ENCODE assay signal across 9 mouse cellular contexts in genomic region chr11:18753856-18754255, GRCm38 (mm10).
DNase-seq lines count a peak whose midpoint lies in the region; ATAC-seq and TF ChIP-seq lines count a peak whose summit lies in the region.
"Had no signal": no experiment of that assay in that cellular context is flagged by ENCODE, and none has a peak within 500 bp of the region (broad histone marks: within the 10 kb centered on the region; RNA-seq: fewer than 3 reads in every experiment).

No protein-coding gene starts in this region.

- H3K4me2 ChIP-seq in heart, embryonic 14.5 days (ENCODE audit: low read length): peak overlapping the region; percentile 22; the same call in 1 of the 2 replicates
- H3K4me2 ChIP-seq in liver, postnatal 0 days (ENCODE audit: low read depth, low read length): no peak overlapping the region

- H3K4me1 ChIP-seq in heart, embryonic 14.5 days (ENCODE audit: control insufficient read depth in 2 of 2, insufficient read depth in 2 of 2, low read length in 2 of 2): peaks cover 2 to 6% of the 10 kb centered on the region in 2 experiments; a peak in 2 of 4 replicates
- H3K4me1 ChIP-seq in liver, postnatal 0 days (ENCODE audit: insufficient read depth): no peaks in the 10 kb centered on the region

- TF ChIP-seq EP300 in liver, postnatal 0 days (IDR thresholded peaks at IDR 0.05; ENCODE audit: low read depth): peak; percentile 35; the same call in 1 of the 2 replicates

- H3K27ac ChIP-seq in heart, embryonic 14.5 days (replicated peaks in 1 of 2; ENCODE audit: control insufficient read depth in 1 of 2, insufficient read depth in 1 of 2, low read depth in 2 of 2, low read length in 2 of 2): no peak overlapping the region
- H3K27ac ChIP-seq in liver, postnatal 0 days (ENCODE audit: low read depth): no peak overlapping the region

- WGBS in heart, embryonic 14.5 days: 19% methylated on average over 9 of the region's 9 CpGs
- 23% methylated on average over 9 of the region's 9 CpGs for WGBS in liver, postnatal 0 days (ENCODE audit: insufficient replicate concordance)

- no peak for ATAC-seq in heart, embryonic 14.5 days (ENCODE audit: insufficient number of reproducible peaks, insufficient read depth, low FRiP score, low read depth)
- peak; percentile 88 for ATAC-seq in granulocyte monocyte progenitor cell, adult 5-6 weeks (replicated peaks; ENCODE audit: poor library complexity, severe bottlenecking)
- ATAC-seq in liver, postnatal 0 days: no peak
- ATAC-seq in CD4-positive, CD25-positive, alpha-beta regulatory T cell, adult 4 months: no peak

- H3K27me3 ChIP-seq in heart, embryonic 14.5 days (ENCODE audit: control insufficient read depth, insufficient read depth, low read length): no peaks in the 10 kb centered on the region
- no peaks in the 10 kb centered on the region for H3K27me3 ChIP-seq in liver, postnatal 0 days (ENCODE audit: insufficient read depth, low read length)

- intact Hi-C loops in heart, postnatal 10 days (cut with DNase I): no loop called here

- no peak for DNase-seq in heart, postnatal 10 days
- peak; percentile 3 for DNase-seq in c-Kit-positive CD71-negative TER-119-negative erythroid progenitor cells, embryonic 14.5 days (ENCODE audit: low read depth)
- DNase-seq in liver, postnatal 0 days: no peak
- no peak for DNase-seq in layer of hippocampus, postnatal 36 days
- DNase-seq in right cerebral cortex, postnatal 36 days (ENCODE audit: low spot score in 2 of 2): no peak
- DNase-seq: right cerebral cortex, adult 18-20 months had no signal

- no peaks in the 10 kb centered on the region for H3K36me3 ChIP-seq in heart, embryonic 14.5 days (ENCODE audit: control insufficient read depth, insufficient read depth, low read length)
- no peaks in the 10 kb centered on the region for H3K36me3 ChIP-seq in liver, postnatal 0 days (replicated peaks; ENCODE audit: insufficient read depth, low read length)

- no peaks in the 10 kb centered on the region for H3K9me3 ChIP-seq in heart, embryonic 14.5 days (ENCODE audit: control insufficient read depth, low read length)
- H3K9me3 ChIP-seq in liver, postnatal 0 days (ENCODE audit: low read length): no peaks in the 10 kb centered on the region

- H3K4me3 ChIP-seq in heart, embryonic 14.5 days (ENCODE audit: control insufficient read depth in 1 of 2, insufficient read depth in 1 of 2, low read depth in 1 of 2, low read length in 2 of 2): no peak overlapping the region
- no peak overlapping the region for H3K4me3 ChIP-seq in liver, postnatal 0 days (ENCODE audit: low read depth, low read length)

- no peak overlapping the region for H3K9ac ChIP-seq in heart, embryonic 14.5 days (ENCODE audit: low read length)
- no peak overlapping the region for H3K9ac ChIP-seq in liver, postnatal 0 days (replicated peaks)

- no peak for TF ChIP-seq CTCF in liver, postnatal 0 days (IDR thresholded peaks at IDR 0.05; ENCODE audit: low read depth)
